Mouse (Mus musculus) T-helper 2 cell (primary cell): ENCODE data around the gene Olfr1269.

Experiments used
- in situ Hi-C: fragments of 300-600 bp; cut with MboI, MseI; formaldehyde crosslinking; loops from one replicate; pipeline ENCODE4 v1.15.1; 2025; ENCODE audit warnings: high pct_unique_total_duplicates

Olfr1269 gene

DNA sequence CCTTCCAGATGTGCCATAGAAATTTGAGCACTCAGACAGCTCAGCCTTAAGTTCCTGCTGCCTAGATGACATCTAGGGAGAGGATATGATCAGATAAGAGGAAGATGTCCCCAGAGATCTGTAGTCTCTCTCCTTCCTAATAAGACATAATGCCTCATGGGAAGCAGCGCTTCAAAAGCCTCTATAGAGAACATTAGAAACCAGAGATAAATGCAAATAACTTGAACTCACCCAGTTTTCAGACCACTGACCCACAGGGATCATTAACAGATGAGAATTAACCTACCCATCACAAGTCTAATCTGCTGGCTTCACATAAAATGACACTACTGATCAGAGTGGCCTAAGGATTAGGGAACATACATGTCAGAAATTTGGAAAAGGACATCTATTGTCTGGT lies at the start of gene Olfr1269:
Gene Olfr1269, minus strand, starts transcription at position 101 of the 400 bp plus-strand sequence.
- in situ Hi-C loops: no loop called here

DNA sequence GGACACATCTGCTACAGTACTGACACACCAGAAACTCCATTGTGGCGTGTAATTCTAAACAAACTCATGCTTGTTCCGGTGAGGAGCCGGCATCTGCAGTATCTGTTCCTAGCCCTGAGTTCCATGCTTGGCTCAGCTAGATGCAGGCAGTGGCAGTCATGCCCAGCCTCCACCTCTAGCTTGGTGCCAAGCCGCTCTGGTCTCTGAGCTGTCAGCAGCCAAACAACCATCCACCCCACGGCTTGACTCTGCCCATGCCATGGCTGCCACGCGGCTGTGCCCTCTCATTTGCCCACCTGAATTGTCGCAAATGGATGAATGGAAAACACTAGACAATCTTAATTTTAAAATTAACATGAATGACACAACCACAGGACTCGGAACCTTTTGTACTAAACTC lies 32.7 kb upstream of the Olfr1269 start:
- in situ Hi-C loops: loop anchor here (5.0 kb wide), 1 partner anchor 103 kb away; the partner anchor contains the start of gene Olfr142

DNA sequence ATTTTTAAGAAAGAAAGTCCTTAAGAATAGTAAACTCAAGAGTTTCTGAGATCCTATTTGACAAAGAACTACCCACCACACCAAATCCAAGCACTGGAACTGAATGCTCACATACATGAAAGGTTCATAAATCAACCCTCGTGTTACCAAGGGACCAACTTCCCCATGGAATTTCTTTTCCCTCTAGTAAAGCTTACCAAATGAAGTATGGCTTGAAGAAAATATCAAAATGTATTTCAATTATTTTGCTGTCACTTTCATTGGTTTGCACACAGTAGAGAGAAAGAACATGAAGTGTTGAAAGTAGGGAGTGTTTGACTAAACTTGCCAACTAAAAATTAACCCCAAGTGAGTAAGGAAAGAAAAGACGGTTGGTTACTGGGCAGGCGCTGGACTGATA lies 31.8 kb upstream of the Olfr1269 start, which contains the start of gene Olfr1270:
Gene Olfr1270, minus strand, starts transcription at position 101 of the 400 bp plus-strand sequence.
- in situ Hi-C loops: loop anchor here (5.0 kb wide), 1 partner anchor 104 kb away; the partner anchor contains the start of gene Olfr142

DNA sequence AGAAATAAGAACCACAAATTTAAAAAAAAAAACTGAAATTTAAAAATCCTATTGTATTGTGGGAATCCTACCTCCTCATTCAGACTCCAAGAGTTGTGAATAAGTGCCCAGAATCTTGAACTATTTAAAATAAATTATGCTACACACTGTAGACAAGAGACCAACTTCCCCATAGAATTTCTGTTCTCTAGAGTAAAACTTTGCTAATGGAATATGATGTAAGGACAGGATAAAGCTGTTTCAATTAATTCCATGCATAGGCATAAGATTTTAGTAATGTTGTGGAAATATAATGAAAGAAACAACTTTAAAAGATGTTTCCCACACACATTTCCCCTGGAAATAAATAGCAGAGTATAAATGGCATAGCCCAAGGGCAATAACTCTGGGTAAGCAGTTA lies 21.0 kb upstream of the Olfr1269 start, which contains the start of gene Olfr32:
Gene Olfr32, minus strand, starts transcription at position 101 of the 400 bp plus-strand sequence.
- in situ Hi-C loops: loop anchor here (10.0 kb wide), 1 partner anchor 143 kb away; no protein-coding TSS in a partner anchor

DNA sequence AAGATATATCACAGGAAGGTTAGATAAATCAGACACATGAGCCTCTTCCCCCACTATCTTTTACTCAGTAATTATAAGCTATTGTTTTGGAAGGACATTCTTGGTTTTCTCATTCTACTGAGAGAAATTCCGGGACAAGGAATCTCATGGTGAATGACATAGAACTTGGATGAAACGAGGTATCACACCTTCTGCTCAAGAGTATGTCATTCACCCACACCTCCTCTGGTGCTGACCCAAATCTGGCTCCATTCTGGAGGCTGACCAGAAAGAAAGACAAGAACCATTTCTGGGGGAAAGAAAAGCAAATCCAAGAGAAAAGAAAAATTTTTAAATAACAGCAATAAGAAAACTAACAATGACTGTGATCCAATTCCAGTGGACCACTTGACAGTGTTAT lies 51.1 kb downstream of the Olfr1269 start:
- in situ Hi-C loops: no loop called here
